Mouse (Mus musculus) liver, postnatal 0 days (tissue): ENCODE results near the gene Mpig6b. TPM values are rescaled to one million over a fixed set of nuclear protein-coding genes. Genes with fewer than 3 reads are reported as not detected.
"Not testable (repeated sequence)": the region's sequence is repeated elsewhere in the genome, so short reads cannot be mapped to it uniquely, and the experiment has no call there.

Source experiments
- ATAC-seq: fragments of 200-750 bp; cut with Nextera tagmentation; 2 replicates; pipeline ENCODE4 v1.8.0; 2017; ENCODE audit warnings: mild to moderate bottlenecking, moderate library complexity
- DNase-seq: peaks from one replicate; pipeline ENCODE4 v3.0.0-alpha.2; 2016
- H3K27ac ChIP-seq: fragments of 300-500 bp; sonication (generic); 2 replicates; pipeline ENCODE4 v1.5.1; 2014; ENCODE audit warnings: antibody characterized with exemption, moderate library complexity, mild to moderate bottlenecking, low read depth
- H3K27me3 ChIP-seq: fragments of 300-500 bp; sonication (generic); 2 replicates; pipeline ENCODE4 v1.6.1; 2014; ENCODE audit warnings: low read length, control low read depth, mixed read lengths; ENCODE audit not compliant: insufficient read depth
- H3K36me3 ChIP-seq: fragments of 300-500 bp; sonication (generic); replicated peaks from 2 replicates; pipeline ENCODE4 v1.6.1; 2014; ENCODE audit warnings: mild to moderate bottlenecking, control low read depth, low read length, moderate library complexity, mixed read lengths; ENCODE audit not compliant: insufficient read depth
- H3K4me1 ChIP-seq: fragments of 300-500 bp; sonication (generic); 2 replicates; pipeline ENCODE4 v1.6.1; 2014; ENCODE audit warnings: antibody characterized with exemption, mild to moderate bottlenecking, control low read depth; ENCODE audit not compliant: insufficient read depth
- H3K4me2 ChIP-seq: fragments of 300-500 bp; sonication (generic); 2 replicates; pipeline ENCODE4 v1.6.1; 2014; ENCODE audit warnings: low read depth, mild to moderate bottlenecking, low read length, moderate library complexity, mixed read lengths
- H3K4me3 ChIP-seq: fragments of 300-500 bp; sonication (generic); 2 replicates; pipeline ENCODE4 v1.5.1; 2014; ENCODE audit warnings: low read depth, low read length
- H3K9ac ChIP-seq: fragments of 300-500 bp; sonication (generic); replicated peaks from 2 replicates; pipeline ENCODE4 v1.6.1; 2014; ENCODE audit warnings: mild to moderate bottlenecking, moderate library complexity
- H3K9me3 ChIP-seq: fragments of 300-500 bp; sonication (generic); 2 replicates; pipeline ENCODE4 v1.6.1; 2016; ENCODE audit warnings: mild to moderate bottlenecking, control low read depth, low read length, mixed read lengths
- CTCF ChIP-seq: sonication (generic); IDR thresholded peaks from 2 replicates; pipeline ENCODE4 v1.5.1; 2016; ENCODE audit warnings: antibody characterized with exemption, low read depth
- EP300 ChIP-seq: IDR thresholded peaks from 2 replicates; pipeline ENCODE4 v1.6.1; 2016; ENCODE audit warnings: antibody characterized with exemption, low read depth, mild to moderate bottlenecking
- WGBS: fragments of 180-500 bp; shearing (Covaris S2); extraction: QIAGEN DNeasy Blood & Tissue Kit; methylation state at CpG from one replicate; pipeline ENCODE4 v1.1.7; 2014; ENCODE audit not compliant: insufficient replicate concordance; 5-methylcytosine and 5-hydroxymethylcytosine counted together
- polyA plus RNA-seq: library from polyadenylated mRNA; unstranded; fragments of >200 nt; fragmentation: Nextera tagmentation; extraction: Ambion mirVana; gene quantifications from 2 replicates; pipeline ENCODE4 v1.2.1, GENCODE M21; 2015

The Mpig6b gene
- polyA plus RNA-seq, 1 experiment from 2014 or later = 6.5 TPM

GRCm38 (mm10) chr17:35034896-35035295 is 31.1 kb downstream of the Mpig6b start:
- no peaks in the 10 kb centered on the region for H3K36me3 ChIP-seq
- no peak for TF ChIP-seq CTCF
- no peak for TF ChIP-seq EP300
- ATAC-seq (no peak), DNase-seq (no peak)
- no peak overlapping the region for H3K4me3 ChIP-seq
- H3K4me1 ChIP-seq = peaks cover 7% of the 10 kb centered on the region
- H3K27me3 ChIP-seq = no peaks in the 10 kb centered on the region
- H3K9ac ChIP-seq = no peak overlapping the region
- no peak overlapping the region for H3K4me2 ChIP-seq
- WGBS = 53% methylated on average over 6 of the region's 6 CpGs
- no peaks in the 10 kb centered on the region for H3K9me3 ChIP-seq
- no peak overlapping the region for H3K27ac ChIP-seq

- H3K36me3 ChIP-seq, H3K9me3 ChIP-seq, H3K27ac ChIP-seq, H3K4me3 ChIP-seq, DNase-seq, H3K4me2 ChIP-seq, ATAC-seq, H3K9ac ChIP-seq, H3K27me3 ChIP-seq: not testable (repeated sequence)
- H3K4me1 ChIP-seq = peaks cover 14% of the 10 kb centered on the region
- 46% methylated on average over 1 of the region's 1 CpGs for WGBS
These were observed 32.3 kb downstream of the Mpig6b start for GRCm38 (mm10) chr17:35033703-35034102.

GRCm38 (mm10) chr17:35032323-35032870 is 33.6 kb downstream of the Mpig6b start:
- TF ChIP-seq EP300 (no peak), CTCF (peak; percentile 46)
- H3K9ac ChIP-seq = no peak overlapping the region
- no peaks in the 10 kb centered on the region for H3K36me3 ChIP-seq
- H3K27ac ChIP-seq = no peak overlapping the region
- H3K4me2 ChIP-seq = no peak overlapping the region
- peak; percentile 20 for DNase-seq
- WGBS = 65% methylated on average over 8 of the region's 8 CpGs
- no peak overlapping the region for H3K4me3 ChIP-seq
- no peaks in the 10 kb centered on the region for H3K27me3 ChIP-seq
- H3K9me3 ChIP-seq = no peaks in the 10 kb centered on the region
- H3K4me1 ChIP-seq = peaks cover 14% of the 10 kb centered on the region
- ATAC-seq = no peak

- WGBS = 78% methylated on average over 7 of the region's 7 CpGs
- no peaks in the 10 kb centered on the region for H3K36me3 ChIP-seq
- no peak for TF ChIP-seq EP300
- TF ChIP-seq CTCF = no peak
- no peaks in the 10 kb centered on the region for H3K9me3 ChIP-seq
- no peaks in the 10 kb centered on the region for H3K27me3 ChIP-seq
- H3K9ac ChIP-seq = no peak overlapping the region
- H3K4me3 ChIP-seq = no peak overlapping the region
- H3K4me1 ChIP-seq = peaks cover 14% of the 10 kb centered on the region
- H3K4me2 ChIP-seq = no peak overlapping the region
- DNase-seq (peak; percentile 18), ATAC-seq (no peak)
- H3K27ac ChIP-seq = no peak overlapping the region
These were observed 34.1 kb downstream of the Mpig6b start for GRCm38 (mm10) chr17:35031880-35032279.

GRCm38 (mm10) chr17:35031272-35031671 is 34.7 kb downstream of the Mpig6b start:
- Histone ChIP-seq H3K36me3 (no peaks in the 10 kb centered on the region), H3K4me3 (no peak overlapping the region), H3K4me2 (no peak overlapping the region), H3K4me1 (peaks cover 14% of the 10 kb centered on the region), H3K9ac (no peak overlapping the region), H3K27ac (no peak overlapping the region), H3K9me3 (no peaks in the 10 kb centered on the region), H3K27me3 (no peaks in the 10 kb centered on the region)
- 91% methylated on average over 11 of the region's 11 CpGs for WGBS
- DNase-seq (peak; percentile 14), ATAC-seq (no peak)
- TF ChIP-seq EP300 = no peak
- no peak for TF ChIP-seq CTCF

GRCm38 (mm10) chr17:35029691-35030532 is 36.1 kb downstream of the Mpig6b start:
- DNase-seq = peak; percentile 48
- peak; percentile 70 for TF ChIP-seq CTCF
- TF ChIP-seq EP300 = no peak
- ATAC-seq = no peak
- Histone ChIP-seq H3K4me3 (no peak overlapping the region), H3K27me3 (no peaks in the 10 kb centered on the region), H3K9ac (no peak overlapping the region; the same call in 1 of the 2 replicates), H3K9me3 (no peaks in the 10 kb centered on the region), H3K36me3 (no peaks in the 10 kb centered on the region), H3K4me2 (no peak overlapping the region), H3K27ac (peak overlapping the region; percentile 48; the same call in 1 of the 2 replicates), H3K4me1 (peaks cover 12% of the 10 kb centered on the region)
- WGBS = 30% methylated on average over 19 of the region's 19 CpGs
